Mouse (Mus musculus): Measurements from ENCODE around the gene Rptor.

The Rptor gene

GRCm38 (mm10) chr11:119916834-119917469 is 314.2 kb downstream of the Rptor start:
- DNase-seq (ENCODE audit: extremely low read depth, insufficient read length, low spot score): no peak

- DNase-seq (ENCODE audit: extremely low read depth, insufficient read length, low spot score): no peak
These were observed 315.8 kb downstream of the Rptor start for GRCm38 (mm10) chr11:119918521-119918920.

GRCm38 (mm10) chr11:119919432-119919831 is 316.7 kb downstream of the Rptor start:
- DNase-seq (ENCODE audit: extremely low read depth, insufficient read length, low spot score): no peak

GRCm38 (mm10) chr11:119919897-119920296 is 317.2 kb downstream of the Rptor start:
- peak; percentile 51 for DNase-seq (ENCODE audit: extremely low read depth, insufficient read length, low spot score)

GRCm38 (mm10) chr11:119920668-119921067 is 318.0 kb downstream of the Rptor start:
- no peak for DNase-seq (ENCODE audit: extremely low read depth, insufficient read length, low spot score)

GRCm38 (mm10) chr11:119925176-119925575 is 322.5 kb downstream of the Rptor start:
- DNase-seq (ENCODE audit: extremely low read depth, insufficient read length, low spot score): peak; percentile 82

- no peak for DNase-seq (ENCODE audit: extremely low read depth, insufficient read length, low spot score)
These were observed 324.1 kb downstream of the Rptor start for GRCm38 (mm10) chr11:119926762-119927161.

GRCm38 (mm10) chr11:119928023-119928681 is 325.4 kb downstream of the Rptor start:
- DNase-seq (ENCODE audit: extremely low read depth, insufficient read length, low spot score): peak; percentile 75

- peak; percentile 74 for DNase-seq (ENCODE audit: extremely low read depth, insufficient read length, low spot score)
These were observed 327.0 kb downstream of the Rptor start for GRCm38 (mm10) chr11:119929603-119930265.

- peak; percentile 90 for DNase-seq (ENCODE audit: extremely low read depth, insufficient read length, low spot score)
These were observed 329.1 kb downstream of the Rptor start for GRCm38 (mm10) chr11:119931809-119932208.

- peak; percentile 96 for DNase-seq (ENCODE audit: extremely low read depth, insufficient read length, low spot score)
These were observed 330.4 kb downstream of the Rptor start for GRCm38 (mm10) chr11:119933142-119933541.

GRCm38 (mm10) chr11:119933819-119934583 is 331.3 kb downstream of the Rptor start:
- DNase-seq (ENCODE audit: extremely low read depth, insufficient read length, low spot score): no peak

- DNase-seq (ENCODE audit: extremely low read depth, insufficient read length, low spot score): no peak
These were observed 332.1 kb downstream of the Rptor start for GRCm38 (mm10) chr11:119934773-119935172.

GRCm38 (mm10) chr11:119935457-119935856 is 332.8 kb downstream of the Rptor start:
- no peak for DNase-seq (ENCODE audit: extremely low read depth, insufficient read length, low spot score)

- DNase-seq (ENCODE audit: extremely low read depth, insufficient read length, low spot score): no peak
These were observed 333.8 kb downstream of the Rptor start for GRCm38 (mm10) chr11:119936456-119936855.

GRCm38 (mm10) chr11:119937216-119937615 is 334.5 kb downstream of the Rptor start:
- no peak for DNase-seq (ENCODE audit: extremely low read depth, insufficient read length, low spot score)

- no peak for DNase-seq (ENCODE audit: extremely low read depth, insufficient read length, low spot score)
These were observed 335.2 kb downstream of the Rptor start for GRCm38 (mm10) chr11:119937772-119938502.

- no peak for DNase-seq (ENCODE audit: extremely low read depth, insufficient read length, low spot score)
These were observed 336.5 kb downstream of the Rptor start for GRCm38 (mm10) chr11:119939073-119939710.

GRCm38 (mm10) chr11:119939711-119940106 is 337.0 kb downstream of the Rptor start:
- no peak for DNase-seq (ENCODE audit: extremely low read depth, insufficient read length, low spot score)

GRCm38 (mm10) chr11:119940142-119940541 is 337.4 kb downstream of the Rptor start:
- DNase-seq (ENCODE audit: extremely low read depth, insufficient read length, low spot score): no peak
